Mouse (Mus musculus): ENCODE measurements around the gene Krt19. TPM values are rescaled to one million over a fixed set of nuclear protein-coding genes. Genes with fewer than 3 reads are reported as not detected.

The Krt19 gene
- polyA plus RNA-seq (2014; fragmentation: Illumina TruSeq; extraction: RNeasy Lipid Tissue Mini Kit (QIAGEN cat#74804); ENCODE audit: low read depth, low replicate concordance), result not detected

DNA sequence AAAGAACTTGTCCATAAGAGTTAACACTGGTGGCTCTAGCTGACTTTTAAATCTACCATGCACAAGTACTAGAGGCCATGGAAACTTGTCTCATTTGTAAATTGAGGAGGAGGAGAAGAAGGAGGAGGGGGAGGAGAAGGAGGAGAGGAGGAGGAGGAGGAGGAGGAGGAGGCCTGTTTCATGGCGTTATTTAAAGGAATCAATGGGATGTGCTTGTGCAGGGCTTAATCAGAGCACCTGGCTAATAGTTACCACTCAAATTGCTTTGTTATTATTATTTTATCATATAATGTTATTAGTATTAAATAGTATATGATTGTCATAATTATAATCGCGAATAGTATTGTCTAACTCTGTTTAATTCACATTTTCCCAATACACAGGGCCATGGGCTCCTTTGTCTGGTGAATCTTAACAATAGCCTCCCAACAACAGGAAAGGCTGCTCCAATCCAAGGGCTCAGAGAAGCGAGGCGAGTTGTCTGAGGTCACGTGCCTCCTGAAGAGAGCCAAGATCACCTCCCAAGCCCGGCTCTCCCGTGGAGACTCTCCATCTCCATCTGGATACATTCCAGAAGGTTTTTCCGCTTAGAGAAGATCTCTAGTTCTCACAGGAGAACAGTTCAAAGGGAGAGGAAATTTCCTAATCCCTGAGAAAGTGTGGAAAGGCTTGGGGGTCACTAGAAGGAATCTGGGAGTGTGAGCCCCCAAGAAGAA, at the start of gene Krt19:
Krt19 (minus strand) TSS at position 51 of the 716 bp plus-strand sequence.

DNA sequence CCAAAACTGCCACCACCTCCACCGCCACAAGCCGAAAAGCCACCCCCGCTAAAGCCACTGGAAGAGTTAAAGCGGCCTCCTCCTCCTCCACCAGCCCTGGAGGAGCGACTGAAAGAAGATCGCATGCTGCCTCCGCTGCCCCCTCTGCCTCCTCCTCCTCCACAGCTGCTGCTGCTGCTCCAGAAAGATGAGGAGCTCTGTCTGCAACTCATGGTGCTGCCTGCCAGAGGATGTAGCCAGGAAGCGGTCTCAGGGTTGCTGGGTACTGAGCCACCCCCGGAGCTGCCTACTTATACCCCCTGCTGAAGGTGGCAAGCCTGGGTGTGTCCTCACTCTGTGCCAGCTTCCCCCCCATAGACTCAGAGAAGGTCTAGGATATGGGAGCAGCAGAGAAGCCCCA, 44.5 kb upstream of the Krt19 start, which contains the start of gene Krt9:
Krt9 (minus strand) TSS at position 255 of the 400 bp plus-strand sequence.

DNA sequence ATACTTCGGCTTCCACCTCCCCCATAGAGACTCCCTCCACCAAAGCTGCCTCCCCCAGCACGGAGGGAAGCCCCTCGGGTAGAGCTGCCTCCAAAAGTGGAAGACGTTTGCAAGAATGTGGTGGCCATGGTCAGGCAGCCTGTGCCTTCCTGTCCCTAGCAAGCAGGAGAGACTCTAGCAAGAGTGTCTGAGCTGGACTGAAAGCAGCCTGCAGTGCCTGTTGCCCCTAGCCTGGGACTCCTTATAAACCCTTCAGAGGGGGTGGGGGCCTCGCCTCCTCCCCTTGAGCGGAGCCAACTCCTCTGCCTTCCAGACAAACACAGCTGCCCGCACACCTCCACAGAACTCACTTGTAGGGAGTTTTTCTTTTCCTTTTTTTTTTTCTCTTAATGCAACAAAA, 12.7 kb downstream of the Krt19 start, which contains the start of gene Krt15:
Krt15 (minus strand) TSS at position 198 of the 400 bp plus-strand sequence.

DNA sequence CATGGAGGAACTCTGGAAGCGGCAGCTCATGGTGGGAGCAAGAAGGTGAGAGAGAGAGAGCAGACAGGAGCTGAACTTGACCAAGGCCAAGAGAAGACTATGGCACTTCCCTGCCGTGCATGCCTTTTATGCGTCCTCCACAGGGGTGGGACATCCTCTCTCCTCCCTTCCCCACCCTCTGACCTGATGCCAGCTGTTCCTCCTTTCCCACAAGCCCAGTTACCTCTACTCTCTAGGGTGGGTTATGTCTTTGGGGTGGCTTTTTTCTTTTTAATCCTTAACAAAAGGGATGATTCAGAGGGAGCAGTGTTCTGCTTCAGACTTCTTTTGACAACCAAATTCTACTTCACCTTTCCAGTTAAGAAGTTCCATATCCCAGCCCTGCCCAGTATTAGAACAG, 27.0 kb downstream of the Krt19 start, which contains the start of gene Krt13:
Krt13 (minus strand) TSS at position 101 of the 400 bp plus-strand sequence.

DNA sequence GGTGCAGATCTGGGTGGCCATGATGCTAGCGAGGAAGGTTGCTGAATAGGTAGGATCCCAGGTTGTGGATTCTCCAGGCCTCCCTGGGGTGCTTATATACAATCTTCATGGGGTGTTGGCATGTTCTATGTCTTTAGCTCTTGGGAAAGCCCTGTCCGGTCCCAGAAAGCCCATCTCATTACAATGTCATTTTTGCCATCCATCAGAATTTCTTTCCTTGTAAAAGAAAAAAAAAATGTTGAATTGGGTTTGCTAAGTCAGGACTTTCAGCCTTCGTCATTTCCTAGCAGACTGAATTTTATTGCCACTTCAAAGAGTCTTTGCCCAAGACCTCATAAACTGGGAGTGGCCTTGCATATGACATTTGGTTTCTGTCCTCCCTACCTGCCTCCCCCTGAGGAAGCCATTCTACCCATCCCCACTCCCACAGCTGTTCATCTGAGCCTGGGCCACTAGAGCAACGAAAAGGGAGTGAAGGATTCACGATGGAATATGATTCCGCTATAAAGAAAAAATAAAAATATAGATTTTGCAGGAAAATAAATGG, 42.8 kb downstream of the Krt19 start, which contains the start of gene Krt36:
Krt36 (minus strand) TSS at position 51 of the 547 bp plus-strand sequence.

DNA sequence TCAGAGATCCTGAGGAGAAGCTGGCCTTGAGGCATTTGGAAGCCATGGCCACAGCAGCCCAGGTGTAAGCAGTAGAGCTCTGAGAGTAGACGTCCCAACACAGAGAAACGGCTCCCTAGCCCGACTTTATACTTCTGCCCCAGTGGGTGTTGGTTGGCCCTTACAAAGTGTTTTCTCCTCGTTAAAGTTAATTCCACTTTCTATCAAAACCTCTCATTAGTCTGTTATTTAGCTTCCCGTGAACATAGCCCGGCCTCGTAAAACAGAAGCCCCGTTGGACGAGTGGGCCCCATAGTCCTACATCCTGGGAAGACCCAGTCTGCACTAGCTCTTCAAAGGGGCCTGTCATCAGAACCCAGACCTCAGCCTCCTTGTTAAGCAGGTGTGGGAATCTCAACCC, 52.3 kb downstream of the Krt19 start, which contains the start of gene Krt35:
Krt35 (minus strand) TSS at position 101 of the 400 bp plus-strand sequence.

Other genes starting within 250 kb of the Krt19 start
- gene Krtap31-1, start 240.7 kb downstream of the Krt19 start, polyA plus RNA-seq (2014; fragmentation: Illumina TruSeq; extraction: RNeasy Lipid Tissue Mini Kit (QIAGEN cat#74804); ENCODE audit: low read depth, low replicate concordance), result not detected
- 0.49 TPM for gene Gm11565, start 233.9 kb downstream of the Krt19 start, polyA plus RNA-seq (2014; fragmentation: Illumina TruSeq; extraction: RNeasy Lipid Tissue Mini Kit (QIAGEN cat#74804); ENCODE audit: low read depth, low replicate concordance)
- gene Krtap31-2, start 212.4 kb downstream of the Krt19 start, polyA plus RNA-seq (2014; fragmentation: Illumina TruSeq; extraction: RNeasy Lipid Tissue Mini Kit (QIAGEN cat#74804); ENCODE audit: low read depth, low replicate concordance), result not detected
- not detected for gene Krtap9-5, start 200.2 kb downstream of the Krt19 start, polyA plus RNA-seq (2014; fragmentation: Illumina TruSeq; extraction: RNeasy Lipid Tissue Mini Kit (QIAGEN cat#74804); ENCODE audit: low read depth, low replicate concordance)
- not detected for gene Krtap29-1, start 169.6 kb downstream of the Krt19 start, polyA plus RNA-seq (2014; fragmentation: Illumina TruSeq; extraction: RNeasy Lipid Tissue Mini Kit (QIAGEN cat#74804); ENCODE audit: low read depth, low replicate concordance)
- not detected for gene Krtap16-1, start 162.1 kb downstream of the Krt19 start, polyA plus RNA-seq (2014; fragmentation: Illumina TruSeq; extraction: RNeasy Lipid Tissue Mini Kit (QIAGEN cat#74804); ENCODE audit: low read depth, low replicate concordance)
- gene Krtap17-1, start 154.7 kb downstream of the Krt19 start, polyA plus RNA-seq (2014; fragmentation: Illumina TruSeq; extraction: RNeasy Lipid Tissue Mini Kit (QIAGEN cat#74804); ENCODE audit: low read depth, low replicate concordance), result not detected
- gene Krt33a, start 132.5 kb downstream of the Krt19 start, polyA plus RNA-seq (2014; fragmentation: Illumina TruSeq; extraction: RNeasy Lipid Tissue Mini Kit (QIAGEN cat#74804); ENCODE audit: low read depth, low replicate concordance), result not detected
- gene Krt33b, start 118.8 kb downstream of the Krt19 start, polyA plus RNA-seq (2014; fragmentation: Illumina TruSeq; extraction: RNeasy Lipid Tissue Mini Kit (QIAGEN cat#74804); ENCODE audit: low read depth, low replicate concordance), result not detected
- not detected for gene Krt34, start 107.1 kb downstream of the Krt19 start, polyA plus RNA-seq (2014; fragmentation: Illumina TruSeq; extraction: RNeasy Lipid Tissue Mini Kit (QIAGEN cat#74804); ENCODE audit: low read depth, low replicate concordance)
- gene Krt31, start 98.1 kb downstream of the Krt19 start, polyA plus RNA-seq (2014; fragmentation: Illumina TruSeq; extraction: RNeasy Lipid Tissue Mini Kit (QIAGEN cat#74804); ENCODE audit: low read depth, low replicate concordance), result not detected
- not detected for gene Krt32, start 60.4 kb downstream of the Krt19 start, polyA plus RNA-seq (2014; fragmentation: Illumina TruSeq; extraction: RNeasy Lipid Tissue Mini Kit (QIAGEN cat#74804); ENCODE audit: low read depth, low replicate concordance)
- not detected for gene Krt35, start 52.4 kb downstream of the Krt19 start, polyA plus RNA-seq (2014; fragmentation: Illumina TruSeq; extraction: RNeasy Lipid Tissue Mini Kit (QIAGEN cat#74804); ENCODE audit: low read depth, low replicate concordance)
- not detected for gene Krt36, start 43.0 kb downstream of the Krt19 start, polyA plus RNA-seq (2014; fragmentation: Illumina TruSeq; extraction: RNeasy Lipid Tissue Mini Kit (QIAGEN cat#74804); ENCODE audit: low read depth, low replicate concordance)
- gene Krt13, start 27.1 kb downstream of the Krt19 start, polyA plus RNA-seq (2014; fragmentation: Illumina TruSeq; extraction: RNeasy Lipid Tissue Mini Kit (QIAGEN cat#74804); ENCODE audit: low read depth, low replicate concordance), result not detected
- gene Krt15, start 12.7 kb downstream of the Krt19 start, polyA plus RNA-seq (2014; fragmentation: Illumina TruSeq; extraction: RNeasy Lipid Tissue Mini Kit (QIAGEN cat#74804); ENCODE audit: low read depth, low replicate concordance), result not detected
- gene Krt9, start 44.6 kb upstream of the Krt19 start, polyA plus RNA-seq (2014; fragmentation: Illumina TruSeq; extraction: RNeasy Lipid Tissue Mini Kit (QIAGEN cat#74804); ENCODE audit: low read depth, low replicate concordance), result not detected
- not detected for gene Krt14, start 58.9 kb upstream of the Krt19 start, polyA plus RNA-seq (2014; fragmentation: Illumina TruSeq; extraction: RNeasy Lipid Tissue Mini Kit (QIAGEN cat#74804); ENCODE audit: low read depth, low replicate concordance)
- gene Krt16, start 100.2 kb upstream of the Krt19 start, polyA plus RNA-seq (2014; fragmentation: Illumina TruSeq; extraction: RNeasy Lipid Tissue Mini Kit (QIAGEN cat#74804); ENCODE audit: low read depth, low replicate concordance), result not detected
- gene Krt17, start 112.4 kb upstream of the Krt19 start, polyA plus RNA-seq (2014; fragmentation: Illumina TruSeq; extraction: RNeasy Lipid Tissue Mini Kit (QIAGEN cat#74804); ENCODE audit: low read depth, low replicate concordance), result not detected
- gene Krt42, start 121.2 kb upstream of the Krt19 start, polyA plus RNA-seq (2014; fragmentation: Illumina TruSeq; extraction: RNeasy Lipid Tissue Mini Kit (QIAGEN cat#74804); ENCODE audit: low read depth, low replicate concordance), result not detected
- 2,357 TPM for gene Eif1, start 171.2 kb upstream of the Krt19 start, polyA plus RNA-seq (2014; fragmentation: Illumina TruSeq; extraction: RNeasy Lipid Tissue Mini Kit (QIAGEN cat#74804); ENCODE audit: low read depth, low replicate concordance)
- gene Gast, start 185.7 kb upstream of the Krt19 start, polyA plus RNA-seq (2014; fragmentation: Illumina TruSeq; extraction: RNeasy Lipid Tissue Mini Kit (QIAGEN cat#74804); ENCODE audit: low read depth, low replicate concordance), result not detected
- gene Hap1, start 207.5 kb upstream of the Krt19 start, polyA plus RNA-seq (2014; fragmentation: Illumina TruSeq; extraction: RNeasy Lipid Tissue Mini Kit (QIAGEN cat#74804); ENCODE audit: low read depth, low replicate concordance), result 4.7 TPM
- 1.8 TPM for gene Jup, start 249.1 kb upstream of the Krt19 start, polyA plus RNA-seq (2014; fragmentation: Illumina TruSeq; extraction: RNeasy Lipid Tissue Mini Kit (QIAGEN cat#74804); ENCODE audit: low read depth, low replicate concordance)

All from testis, adult 10 weeks (tissue).